Mouse (Mus musculus): ENCODE measurements around the gene Mcam. TPM values are rescaled to one million over a fixed set of nuclear protein-coding genes. Genes with fewer than 3 reads are reported as not detected.

The Mcam gene
- polyA plus RNA-seq, 1 experiment from 2014 or later: 130 TPM

DNA sequence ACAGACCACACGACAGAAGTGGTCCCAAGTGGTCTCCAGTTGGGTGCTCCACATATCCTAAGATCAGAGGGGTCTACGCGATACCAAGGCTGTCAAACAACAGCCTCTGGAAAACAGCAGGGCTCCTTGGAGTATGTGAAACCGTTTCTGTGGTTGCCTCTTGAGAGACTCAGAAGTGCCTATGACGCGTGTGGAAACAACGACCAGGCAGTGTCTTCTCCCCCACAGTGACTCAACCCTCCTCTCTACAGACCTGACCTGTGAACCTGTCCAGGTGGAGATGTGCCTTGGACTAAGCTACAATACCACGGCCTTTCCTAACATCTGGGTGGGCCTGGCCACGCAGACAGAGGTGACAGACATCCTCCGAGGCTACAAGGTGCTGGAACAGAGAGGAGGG is 28.5 kb upstream of the Mcam start:
- H3K36me3 ChIP-seq (ENCODE audit: control insufficient read depth, insufficient read depth, low read length): peaks cover 34% of the 10 kb centered on the region
- ATAC-seq (ENCODE audit: insufficient number of reproducible peaks, insufficient read depth, low FRiP score, low read depth): no peak
- peaks cover 20 to 45% of the 10 kb centered on the region in 2 experiments for H3K4me1 ChIP-seq (ENCODE audit: control insufficient read depth in 2 of 2, insufficient read depth in 2 of 2, low read length in 2 of 2)
- H3K9me3 ChIP-seq (ENCODE audit: control insufficient read depth, low read length): no peaks in the 10 kb centered on the region
- H3K4me2 ChIP-seq (ENCODE audit: low read length): no peak overlapping the region
- no peak overlapping the region for H3K27ac ChIP-seq (replicated peaks in 1 of 2; ENCODE audit: control insufficient read depth in 1 of 2, insufficient read depth in 1 of 2, low read depth in 2 of 2, low read length in 2 of 2)
- no peaks in the 10 kb centered on the region for H3K27me3 ChIP-seq (ENCODE audit: control insufficient read depth, insufficient read depth, low read length)
- no peak overlapping the region for H3K4me3 ChIP-seq (ENCODE audit: control insufficient read depth in 1 of 2, insufficient read depth in 1 of 2, low read depth in 1 of 2, low read length in 2 of 2)
- WGBS: 76% methylated on average over 10 of the region's 10 CpGs
- H3K9ac ChIP-seq (ENCODE audit: low read length): no peak overlapping the region

DNA sequence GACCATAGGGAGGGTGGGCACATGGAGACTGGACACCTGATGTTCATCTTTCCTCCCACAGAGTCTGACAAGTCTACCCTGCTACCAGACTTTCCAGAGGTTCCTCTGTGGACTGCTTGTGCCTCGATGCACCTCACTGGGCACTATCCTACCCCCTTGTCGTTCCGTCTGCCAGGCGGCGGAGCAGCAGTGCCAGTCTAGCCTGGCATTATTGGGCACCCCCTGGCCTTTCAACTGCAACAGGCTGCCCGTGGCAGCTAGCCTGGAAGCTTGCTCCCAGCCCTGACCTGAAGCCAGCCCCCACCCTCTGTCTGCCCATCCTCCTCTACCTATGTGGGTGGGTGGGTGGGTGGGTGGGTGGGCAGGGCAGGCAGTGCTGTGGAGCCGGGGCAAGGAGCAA is 28.1 kb upstream of the Mcam start:
- Histone ChIP-seq H3K4me3 (ENCODE audit: control insufficient read depth in 1 of 2, insufficient read depth in 1 of 2, low read depth in 1 of 2, low read length in 2 of 2) (no peak overlapping the region), H3K27ac (replicated peaks in 1 of 2; ENCODE audit: control insufficient read depth in 1 of 2, insufficient read depth in 1 of 2, low read depth in 2 of 2, low read length in 2 of 2) (0 out of 4 replicates have a peak overlapping the region, but pooled peaks of 1 of the 2 experiments have one; percentile 41), H3K36me3 (ENCODE audit: control insufficient read depth, insufficient read depth, low read length) (peaks cover 34% of the 10 kb centered on the region), H3K9ac (ENCODE audit: low read length) (no peak overlapping the region), H3K9me3 (ENCODE audit: control insufficient read depth, low read length) (no peaks in the 10 kb centered on the region), H3K4me2 (ENCODE audit: low read length) (no peak overlapping the region), H3K4me1 (ENCODE audit: control insufficient read depth in 2 of 2, insufficient read depth in 2 of 2, low read length in 2 of 2) (peaks cover 20 to 45% of the 10 kb centered on the region in 2 experiments), H3K27me3 (ENCODE audit: control insufficient read depth, insufficient read depth, low read length) (no peaks in the 10 kb centered on the region)
- 89% methylated on average over 7 of the region's 7 CpGs for WGBS
- ATAC-seq (ENCODE audit: insufficient number of reproducible peaks, insufficient read depth, low FRiP score, low read depth): no peak

DNA sequence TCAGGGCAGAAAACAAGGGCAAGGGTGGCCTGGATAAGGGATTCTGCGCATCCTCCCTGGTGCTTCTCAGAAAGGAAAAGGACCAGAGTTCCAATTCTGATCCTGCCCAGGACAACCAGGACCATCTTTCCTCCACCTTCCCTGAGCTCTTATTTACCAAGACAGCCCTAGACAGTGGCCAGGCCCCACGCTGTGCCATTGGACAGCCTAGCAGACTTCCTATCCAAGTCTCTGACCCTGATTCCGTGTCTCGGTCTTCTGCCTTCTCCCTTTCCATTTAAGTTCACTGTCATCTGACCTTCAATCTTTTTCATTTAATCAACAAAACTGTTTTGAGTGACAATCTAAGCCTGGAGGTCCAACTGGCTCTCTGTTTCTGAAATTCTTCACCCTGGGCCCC is 27.7 kb upstream of the Mcam start:
- Histone ChIP-seq H3K9ac (ENCODE audit: low read length) (0 out of 2 replicates have a peak overlapping the region, but pooled peaks have one; percentile 4), H3K4me1 (ENCODE audit: control insufficient read depth in 2 of 2, insufficient read depth in 2 of 2, low read length in 2 of 2) (peaks cover 20 to 45% of the 10 kb centered on the region in 2 experiments), H3K27me3 (ENCODE audit: control insufficient read depth, insufficient read depth, low read length) (no peaks in the 10 kb centered on the region), H3K4me3 (ENCODE audit: control insufficient read depth in 1 of 2, insufficient read depth in 1 of 2, low read depth in 1 of 2, low read length in 2 of 2) (no peak overlapping the region), H3K36me3 (ENCODE audit: control insufficient read depth, insufficient read depth, low read length) (peaks cover 34% of the 10 kb centered on the region), H3K4me2 (ENCODE audit: low read length) (0 out of 2 replicates have a peak overlapping the region, but pooled peaks have one; percentile 47), H3K9me3 (ENCODE audit: control insufficient read depth, low read length) (no peaks in the 10 kb centered on the region), H3K27ac (replicated peaks in 1 of 2; ENCODE audit: control insufficient read depth in 1 of 2, insufficient read depth in 1 of 2, low read depth in 2 of 2, low read length in 2 of 2) (peak overlapping the region in 1 of 2 experiments; percentile 41; a peak in 1 of 4 replicates)
- ATAC-seq (ENCODE audit: insufficient number of reproducible peaks, insufficient read depth, low FRiP score, low read depth): no peak
- WGBS: 80% methylated on average over 4 of the region's 4 CpGs

DNA sequence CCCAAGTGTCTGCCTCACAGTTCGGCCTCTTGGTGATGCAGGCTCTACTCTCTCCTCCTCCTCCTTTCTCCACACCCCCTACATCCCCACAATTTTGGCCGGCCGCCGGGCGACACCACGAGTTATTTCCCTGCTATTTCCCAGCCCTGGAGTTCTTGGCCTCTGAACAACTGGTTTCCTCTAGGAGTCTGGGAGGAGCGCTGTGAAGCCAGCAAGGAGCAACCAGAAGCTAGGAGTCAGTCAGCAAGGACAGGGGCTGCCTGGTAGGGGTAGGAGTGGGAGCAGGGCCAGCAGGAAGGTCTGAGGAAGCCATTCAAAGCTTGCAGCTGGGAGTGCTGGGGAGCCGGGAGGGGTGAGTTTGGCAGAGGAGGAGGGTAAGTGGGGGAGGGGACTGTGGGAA is 27.2 kb upstream of the Mcam start, which contains the start of gene C1qtnf5:
C1qtnf5 (plus strand) TSS at position 136 of the 400 bp plus-strand sequence.
- Histone ChIP-seq H3K4me2 (ENCODE audit: low read length) (peak within 1 kb of the TSS; percentile 47), H3K4me1 (ENCODE audit: control insufficient read depth in 2 of 2, insufficient read depth in 2 of 2, low read length in 2 of 2) (peaks cover 20 to 45% of the 10 kb centered on the region in 2 experiments), H3K9me3 (ENCODE audit: control insufficient read depth, low read length) (no peaks in the 10 kb centered on the region), H3K27ac (replicated peaks in 1 of 2; ENCODE audit: control insufficient read depth in 1 of 2, insufficient read depth in 1 of 2, low read depth in 2 of 2, low read length in 2 of 2) (peak within 1 kb of the TSS; percentile 20 to 41; a peak in 3 of 4 replicates), H3K27me3 (ENCODE audit: control insufficient read depth, insufficient read depth, low read length) (no peaks in the 10 kb centered on the region), H3K36me3 (ENCODE audit: control insufficient read depth, insufficient read depth, low read length) (peaks cover 34% of the 10 kb centered on the region), H3K4me3 (ENCODE audit: control insufficient read depth in 1 of 2, insufficient read depth in 1 of 2, low read depth in 1 of 2, low read length in 2 of 2) (no peak within 1 kb of the TSS; a peak in 1 of 4 replicates), H3K9ac (ENCODE audit: low read length) (peak within 1 kb of the TSS; percentile 59; the same call in 1 of the 2 replicates)
- WGBS: 23% methylated on average over 8 of the region's 8 CpGs
- ATAC-seq (ENCODE audit: insufficient number of reproducible peaks, insufficient read depth, low FRiP score, low read depth): peak; percentile 64

DNA sequence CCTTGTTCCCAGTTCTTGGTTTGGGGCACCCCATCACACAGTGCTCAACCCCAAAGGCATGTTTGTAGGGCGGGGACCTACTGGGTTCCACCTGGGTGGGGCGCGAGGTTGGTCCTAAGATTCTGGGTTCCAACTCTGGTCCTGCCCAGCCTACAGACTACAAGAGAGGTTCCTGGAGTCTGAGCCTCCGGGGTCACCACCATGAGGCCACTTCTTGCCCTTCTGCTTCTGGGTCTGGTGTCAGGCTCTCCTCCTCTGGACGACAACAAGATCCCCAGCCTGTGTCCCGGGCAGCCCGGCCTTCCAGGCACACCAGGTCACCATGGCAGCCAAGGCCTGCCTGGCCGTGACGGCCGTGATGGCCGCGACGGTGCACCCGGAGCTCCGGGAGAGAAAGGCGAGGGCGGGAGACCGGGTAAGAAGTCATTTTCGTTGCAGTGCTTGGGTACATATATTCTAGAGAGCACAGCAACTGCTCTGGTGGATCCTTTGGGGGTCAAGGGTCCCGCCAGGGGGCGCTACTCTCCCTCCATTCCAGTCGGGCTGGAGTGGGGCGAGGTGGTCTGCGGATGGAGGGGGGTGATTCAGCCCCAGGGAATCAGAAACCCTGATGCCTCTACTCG is 26.6 kb upstream of the Mcam start:
- ATAC-seq (ENCODE audit: insufficient number of reproducible peaks, insufficient read depth, low FRiP score, low read depth): no peak
- Histone ChIP-seq H3K4me3 (ENCODE audit: control insufficient read depth in 1 of 2, insufficient read depth in 1 of 2, low read depth in 1 of 2, low read length in 2 of 2) (no peak overlapping the region; a peak in 1 of 4 replicates), H3K9me3 (ENCODE audit: control insufficient read depth, low read length) (no peaks in the 10 kb centered on the region), H3K9ac (ENCODE audit: low read length) (peak overlapping the region; percentile 59; the same call in 1 of the 2 replicates), H3K4me2 (ENCODE audit: low read length) (peak overlapping the region; percentile 47), H3K27me3 (ENCODE audit: control insufficient read depth, insufficient read depth, low read length) (no peaks in the 10 kb centered on the region), H3K36me3 (ENCODE audit: control insufficient read depth, insufficient read depth, low read length) (peaks cover 34% of the 10 kb centered on the region), H3K4me1 (ENCODE audit: control insufficient read depth in 2 of 2, insufficient read depth in 2 of 2, low read length in 2 of 2) (peaks cover 21 to 45% of the 10 kb centered on the region in 2 experiments), H3K27ac (replicated peaks in 1 of 2; ENCODE audit: control insufficient read depth in 1 of 2, insufficient read depth in 1 of 2, low read depth in 2 of 2, low read length in 2 of 2) (peak overlapping the region; percentile 20 to 41; a peak in 3 of 4 replicates)
- 34% methylated on average over 25 of the region's 25 CpGs for WGBS

DNA sequence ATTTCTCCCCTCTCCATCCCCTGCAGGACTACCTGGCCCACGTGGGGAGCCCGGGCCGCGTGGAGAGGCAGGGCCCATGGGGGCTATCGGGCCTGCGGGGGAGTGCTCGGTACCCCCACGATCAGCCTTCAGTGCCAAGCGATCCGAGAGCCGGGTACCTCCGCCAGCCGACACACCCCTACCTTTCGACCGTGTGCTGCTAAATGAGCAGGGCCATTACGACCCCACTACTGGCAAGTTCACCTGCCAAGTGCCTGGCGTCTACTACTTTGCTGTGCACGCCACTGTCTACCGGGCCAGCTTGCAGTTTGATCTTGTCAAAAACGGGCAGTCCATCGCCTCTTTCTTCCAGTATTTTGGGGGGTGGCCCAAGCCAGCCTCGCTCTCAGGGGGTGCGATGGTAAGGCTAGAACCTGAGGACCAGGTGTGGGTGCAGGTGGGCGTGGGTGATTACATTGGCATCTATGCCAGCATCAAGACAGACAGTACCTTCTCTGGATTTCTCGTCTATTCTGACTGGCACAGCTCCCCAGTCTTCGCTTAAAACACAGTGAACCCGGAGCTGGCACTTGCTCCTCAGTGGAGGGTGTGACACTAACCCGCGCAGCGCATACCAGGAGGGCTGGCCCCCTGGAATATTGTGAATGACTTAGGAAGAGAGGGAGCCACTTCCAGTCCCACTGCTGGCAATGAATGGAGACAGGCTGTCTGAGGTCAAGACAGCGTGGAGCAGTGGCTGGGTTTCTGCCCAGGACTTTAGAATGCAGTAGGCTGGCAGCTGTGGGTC is 25.8 kb upstream of the Mcam start:
- no peaks in the 10 kb centered on the region for H3K27me3 ChIP-seq (ENCODE audit: control insufficient read depth, insufficient read depth, low read length)
- no peaks in the 10 kb centered on the region for H3K9me3 ChIP-seq (ENCODE audit: control insufficient read depth, low read length)
- peak overlapping the region; percentile 46 for H3K9ac ChIP-seq (ENCODE audit: low read length)
- WGBS: 79% methylated on average over 31 of the region's 31 CpGs
- ATAC-seq (ENCODE audit: insufficient number of reproducible peaks, insufficient read depth, low FRiP score, low read depth): no peak
- H3K36me3 ChIP-seq (ENCODE audit: control insufficient read depth, insufficient read depth, low read length): peaks cover 34% of the 10 kb centered on the region
- H3K27ac ChIP-seq (replicated peaks in 1 of 2; ENCODE audit: control insufficient read depth in 1 of 2, insufficient read depth in 1 of 2, low read depth in 2 of 2, low read length in 2 of 2): no peak overlapping the region
- H3K4me1 ChIP-seq (ENCODE audit: control insufficient read depth in 2 of 2, insufficient read depth in 2 of 2, low read length in 2 of 2): peaks cover 21 to 45% of the 10 kb centered on the region in 2 experiments
- H3K4me3 ChIP-seq (ENCODE audit: control insufficient read depth in 1 of 2, insufficient read depth in 1 of 2, low read depth in 1 of 2, low read length in 2 of 2): no peak overlapping the region; a peak in 1 of 4 replicates
- H3K4me2 ChIP-seq (ENCODE audit: low read length): peak overlapping the region; percentile 57

DNA sequence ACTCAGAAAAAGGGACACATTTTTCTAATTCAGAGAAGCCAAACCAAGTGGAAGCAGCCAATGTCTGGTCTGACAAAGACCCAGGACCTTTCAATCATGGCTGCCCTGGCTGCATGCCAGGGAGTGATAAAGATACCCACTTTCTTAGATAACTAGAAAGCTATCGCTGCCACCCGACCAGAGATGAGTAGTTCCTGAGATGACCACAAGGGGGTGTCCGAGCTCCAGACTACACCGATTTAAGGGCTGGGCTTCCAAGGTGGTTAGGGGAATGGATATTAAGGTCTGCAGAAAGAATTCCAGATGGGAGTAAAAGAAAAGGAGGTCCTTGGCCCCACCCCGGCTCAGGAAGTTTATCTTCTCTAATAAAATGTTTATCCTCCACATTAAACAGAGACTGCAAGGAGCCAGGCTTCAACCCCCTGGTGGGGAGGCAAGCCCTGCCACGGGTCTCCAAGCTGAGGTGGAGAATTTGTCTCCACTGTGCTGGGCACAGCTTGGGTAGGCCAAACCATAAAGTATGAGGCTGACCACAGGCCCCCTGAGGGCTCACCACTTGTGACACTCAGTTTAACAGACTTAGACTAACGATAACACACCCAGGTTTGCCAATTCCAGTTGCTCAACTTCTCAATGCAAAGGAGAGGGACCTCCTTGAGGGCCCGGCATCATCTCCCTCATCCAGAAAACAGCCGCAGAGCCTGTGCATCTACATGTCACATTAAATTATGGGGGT is 24.7 kb upstream of the Mcam start:
- Histone ChIP-seq H3K27ac (replicated peaks in 1 of 2; ENCODE audit: control insufficient read depth in 1 of 2, insufficient read depth in 1 of 2, low read depth in 2 of 2, low read length in 2 of 2) (0 out of 4 replicates have a peak overlapping the region, but pooled peaks of 1 of the 2 experiments have one; percentile 19), H3K4me1 (ENCODE audit: control insufficient read depth in 2 of 2, insufficient read depth in 2 of 2, low read length in 2 of 2) (peaks cover 21 to 45% of the 10 kb centered on the region in 2 experiments), H3K4me2 (ENCODE audit: low read length) (peak overlapping the region; percentile 57), H3K9me3 (ENCODE audit: control insufficient read depth, low read length) (no peaks in the 10 kb centered on the region), H3K36me3 (ENCODE audit: control insufficient read depth, insufficient read depth, low read length) (peaks cover 33% of the 10 kb centered on the region), H3K4me3 (ENCODE audit: control insufficient read depth in 1 of 2, insufficient read depth in 1 of 2, low read depth in 1 of 2, low read length in 2 of 2) (peak overlapping the region in 1 of 2 experiments; percentile 15; a peak in 2 of 4 replicates), H3K27me3 (ENCODE audit: control insufficient read depth, insufficient read depth, low read length) (no peaks in the 10 kb centered on the region), H3K9ac (ENCODE audit: low read length) (peak overlapping the region; percentile 51)
- 27% methylated on average over 9 of the region's 9 CpGs for WGBS
- no peak for ATAC-seq (ENCODE audit: insufficient number of reproducible peaks, insufficient read depth, low FRiP score, low read depth)

All from heart, embryonic 14.5 days (tissue).